Mouse (Mus musculus) lung, adult 2 months (tissue): Measurements from ENCODE around the gene Spag6.

Experiments used
- CTCF ChIP-seq: fragments of 200-500 bp; IDR thresholded peaks from 2 replicates; pipeline ENCODE4 v1.5.1; 2011; ENCODE audit warnings: mild to moderate bottlenecking, low read length, control low read depth; ENCODE audit not compliant: insufficient read depth
- POLR2A ChIP-seq: fragments of 200-500 bp; IDR thresholded peaks from 2 replicates; pipeline ENCODE4 v1.6.1; 2011; ENCODE audit warnings: low read depth, mild to moderate bottlenecking, control low read depth, low read length, borderline replicate concordance; ENCODE audit errors: extremely low read depth

DNA sequence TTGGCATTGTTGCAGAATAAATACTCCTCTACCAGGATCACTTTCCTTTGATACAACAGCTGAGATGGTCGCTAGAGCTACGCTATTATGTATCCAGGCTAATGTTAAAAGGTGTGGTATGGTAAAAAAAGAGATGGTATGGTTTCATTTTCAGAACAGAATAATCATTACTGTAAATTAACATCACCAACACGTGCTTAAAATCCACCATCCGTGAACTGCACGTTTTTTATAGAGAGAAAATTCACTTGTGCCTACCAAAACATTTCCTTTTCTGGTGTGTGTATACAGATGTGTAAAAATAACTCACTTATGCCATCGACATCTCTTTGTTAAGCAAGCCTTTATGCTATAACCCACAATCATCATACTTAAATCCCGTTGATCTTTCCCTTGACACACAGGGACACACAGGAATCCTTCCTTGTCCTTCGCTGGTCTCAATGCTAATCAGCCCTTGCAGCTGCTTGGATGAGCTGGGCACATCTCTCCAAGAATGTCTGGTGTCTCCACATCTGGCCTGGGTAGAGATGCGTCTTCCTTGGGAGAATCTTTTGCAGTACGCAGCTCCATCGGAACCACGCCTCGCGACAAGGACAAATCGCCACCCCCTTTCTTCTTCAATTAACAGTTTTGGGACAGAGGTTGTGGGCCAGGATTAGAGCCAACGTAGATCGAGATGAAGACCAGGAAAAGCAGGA, 105.6 kb downstream of the Spag6 start:
- TF ChIP-seq POLR2A (no peak), CTCF (no peak)
